Mouse (Mus musculus) liver, embryonic 14.5 days (tissue): Measurements from ENCODE around the gene Vasp. TPM values are rescaled to one million over a fixed set of nuclear protein-coding genes. Genes with fewer than 3 reads are reported as not detected.

Experiments used
- ATAC-seq: fragments of 200-750 bp; cut with Nextera tagmentation; 2 replicates; pipeline ENCODE4 v1.8.0; 2017; ENCODE audit warnings: moderate number of reproducible peaks, mild to moderate bottlenecking, moderate library complexity; ENCODE audit not compliant: insufficient read depth
- DNase-seq, 3 experiments: peaks; one replicate each; pipeline ENCODE4 v3.0.0-alpha.2; 2012 to 2013; ENCODE audit warnings: low read depth in 3 of 3, low spot score in 3 of 3
- H3K27ac ChIP-seq: fragments of 300-500 bp; sonication (generic); 2 replicates; pipeline ENCODE4 v1.5.1; 2014; ENCODE audit warnings: moderate library complexity, mild to moderate bottlenecking, control low read depth, inconsistent platforms
- H3K27me3 ChIP-seq: fragments of 300-500 bp; sonication (generic); 2 replicates; pipeline ENCODE4 v1.6.1; 2014; ENCODE audit warnings: mild to moderate bottlenecking, low read length, moderate library complexity; ENCODE audit not compliant: control insufficient read depth, insufficient read depth
- H3K36me3 ChIP-seq: fragments of 300-500 bp; sonication (generic); replicated peaks from 2 replicates; pipeline ENCODE4 v1.6.1; 2014; ENCODE audit warnings: low read depth; ENCODE audit not compliant: control insufficient read depth, insufficient read depth
- H3K4me1 ChIP-seq, 2 experiments: fragments of 200-500 bp in 1 of 2; fragments of 300-500 bp in 1 of 2; sonication (generic) in 1 of 2; replicated peaks; 2 replicates each; pipeline ENCODE4 v1.6.1; 2012 to 2014; ENCODE audit warnings: antibody characterized with exemption in 1 of 2, inconsistent platforms in 1 of 2, low read length in 1 of 2; ENCODE audit not compliant: control insufficient read depth in 2 of 2, insufficient read depth in 2 of 2
- H3K4me2 ChIP-seq: fragments of 300-500 bp; sonication (generic); 2 replicates; pipeline ENCODE4 v1.6.1; 2014; ENCODE audit warnings: low read depth, mild to moderate bottlenecking, control low read depth, moderate library complexity
- H3K4me3 ChIP-seq, 2 experiments: fragments of 200-500 bp in 1 of 2; fragments of 300-500 bp in 1 of 2; sonication (generic) in 1 of 2; 2 replicates each; pipeline ENCODE4 v1.5.1; 2012 to 2014; ENCODE audit warnings: low read depth in 2 of 2, low read length in 2 of 2, mild to moderate bottlenecking in 2 of 2, control low read depth in 1 of 2, inconsistent platforms in 1 of 2, moderate library complexity in 1 of 2; ENCODE audit not compliant: insufficient read depth in 1 of 2
- H3K9ac ChIP-seq: fragments of 300-500 bp; sonication (generic); replicated peaks from 2 replicates; pipeline ENCODE4 v1.6.1; 2014; ENCODE audit warnings: mild to moderate bottlenecking, control low read depth, moderate library complexity
- H3K9me3 ChIP-seq: fragments of 300-500 bp; sonication (generic); 2 replicates; pipeline ENCODE4 v1.6.1; 2016; ENCODE audit warnings: low read length, mixed read lengths; ENCODE audit not compliant: control insufficient read depth
- CTCF ChIP-seq: IDR thresholded peaks from 2 replicates; pipeline ENCODE4 v1.5.1; 2016; ENCODE audit warnings: antibody characterized with exemption, low read depth, control low read depth
- EP300 ChIP-seq: IDR thresholded peaks from 2 replicates; pipeline ENCODE4 v1.6.1; 2016; ENCODE audit warnings: antibody characterized with exemption, low read depth
- WGBS: fragments of 180-500 bp; shearing (Covaris S2); extraction: QIAGEN DNeasy Blood & Tissue Kit; methylation state at CpG from one replicate; pipeline ENCODE4 v1.1.7; 2014; ENCODE audit not compliant: insufficient replicate concordance; 5-methylcytosine and 5-hydroxymethylcytosine counted together
- polyA plus RNA-seq, 2 experiments: library from polyadenylated mRNA; depleted of rRNA in 1 of 2; stranded (reverse) in 1 of 2; unstranded in 1 of 2; fragments of >200 nt; fragmentation: Nextera tagmentation in 1 of 2; extraction: Ambion mirVana in 1 of 2; gene quantifications; 2 replicates each; pipeline versions ENCODE4 v1.2.1 to v1.2.3; 2012 to 2014

Vasp gene
- polyA plus RNA-seq, 2 experiments, result 25.5 to 39.9 TPM

DNA sequence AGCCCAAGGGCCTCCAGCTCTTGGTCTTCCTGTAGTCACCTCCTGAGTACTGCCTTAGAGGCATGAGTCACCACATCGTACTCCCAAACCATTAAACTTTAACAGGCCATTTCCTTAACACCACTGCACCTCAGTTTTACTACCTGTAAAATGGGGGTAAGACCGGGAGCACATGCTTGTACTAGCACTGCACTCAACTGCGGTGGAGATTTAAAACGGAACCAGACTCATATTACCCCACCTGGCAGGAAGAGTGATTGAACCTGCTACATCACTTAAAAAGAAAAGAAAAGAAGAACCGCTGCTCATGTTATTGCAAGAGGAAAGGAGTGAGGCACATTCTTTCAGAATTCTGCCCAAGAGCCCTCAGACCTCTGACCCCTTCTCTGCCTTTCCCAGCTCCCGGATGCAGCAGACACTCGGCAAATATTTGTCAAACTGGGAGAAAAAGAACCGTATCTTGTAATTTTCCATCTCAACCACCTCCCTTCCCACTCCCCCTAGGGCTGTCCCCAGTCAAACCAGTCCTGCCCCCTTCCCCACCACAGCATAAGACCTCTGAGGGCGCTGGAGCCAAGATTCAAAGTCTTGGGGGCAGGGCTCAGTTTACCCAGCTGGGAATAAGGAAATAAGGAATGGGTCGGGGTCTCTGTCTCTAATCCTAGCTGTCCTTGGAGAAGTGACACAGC lies 2.5 kb downstream of the Vasp start:
- ATAC-seq (no peak), DNase-seq (no peak)

GRCm38 (mm10) chr7:19267051-19267450 lies 4.6 kb downstream of the Vasp start:
- Histone ChIP-seq H3K4me3 (0 out of 4 replicates have a peak overlapping the region, but pooled peaks of 1 of the 2 experiments have one; percentile 4), H3K36me3 (peaks cover 20% of the 10 kb centered on the region), H3K4me2 (peak overlapping the region; percentile 72), H3K4me1 (peaks cover 52 to 54% of the 10 kb centered on the region in 2 experiments), H3K9me3 (no peaks in the 10 kb centered on the region), H3K9ac (peak overlapping the region; percentile 2), H3K27me3 (no peaks in the 10 kb centered on the region), H3K27ac (peak overlapping the region; percentile 62)
- DNase-seq (no peak), ATAC-seq (no peak)
- WGBS, result 44% methylated on average over 10 of the region's 10 CpGs
- TF ChIP-seq CTCF (no peak), EP300 (no peak)

More for the DNA sequence above, 2.5 kb downstream of the Vasp start:
- peak overlapping the region; percentile 97 for H3K9ac ChIP-seq
- no peaks in the 10 kb centered on the region for H3K9me3 ChIP-seq
- H3K4me2 ChIP-seq, result peak overlapping the region; percentile 100
- peak overlapping the region; percentile 94 for H3K27ac ChIP-seq
- H3K4me3 ChIP-seq, result peak overlapping the region; percentile 93 to 98
- H3K4me1 ChIP-seq, result peaks cover 56 to 58% of the 10 kb centered on the region in 2 experiments
- no peaks in the 10 kb centered on the region for H3K27me3 ChIP-seq
- WGBS, result 33% methylated on average over 10 of the region's 10 CpGs
- TF ChIP-seq CTCF (no peak), EP300 (no peak)
- peaks cover 4% of the 10 kb centered on the region for H3K36me3 ChIP-seq

- Histone ChIP-seq H3K9me3 (no peaks in the 10 kb centered on the region), H3K9ac (peak overlapping the region; percentile 52), H3K27me3 (no peaks in the 10 kb centered on the region), H3K4me2 (peak overlapping the region; percentile 72), H3K36me3 (peaks cover 27% of the 10 kb centered on the region), H3K4me1 (peaks cover 52 to 54% of the 10 kb centered on the region in 2 experiments), H3K27ac (peak overlapping the region; percentile 62), H3K4me3 (0 out of 4 replicates have a peak overlapping the region, but pooled peaks of 1 of the 2 experiments have one; percentile 3)
- WGBS, result 31% methylated on average over 10 of the region's 10 CpGs
- ATAC-seq (no peak), DNase-seq (no peak)
- TF ChIP-seq CTCF (no peak), EP300 (no peak)
Measured at GRCm38 (mm10) chr7:19265928-19266822, 5.4 kb downstream of the Vasp start.

- Histone ChIP-seq H3K27ac (peak overlapping the region; percentile 62), H3K4me3 (peak overlapping the region; percentile 10 to 22; a peak in 3 of 4 replicates), H3K9me3 (no peaks in the 10 kb centered on the region), H3K4me2 (peak overlapping the region; percentile 72), H3K27me3 (no peaks in the 10 kb centered on the region), H3K36me3 (peaks cover 33% of the 10 kb centered on the region), H3K9ac (peak overlapping the region; percentile 52), H3K4me1 (peaks cover 50 to 54% of the 10 kb centered on the region in 2 experiments)
- 7% methylated on average over 7 of the region's 7 CpGs for WGBS
- peak; percentile 82 for ATAC-seq
- 0 out of 2 replicates have a peak, but pooled peaks have one; percentile 13 for TF ChIP-seq CTCF
- no peak for TF ChIP-seq EP300
- peak in 1 of 3 experiments; percentile 55 for DNase-seq
Measured at GRCm38 (mm10) chr7:19265147-19265546, 6.5 kb downstream of the Vasp start.

DNA sequence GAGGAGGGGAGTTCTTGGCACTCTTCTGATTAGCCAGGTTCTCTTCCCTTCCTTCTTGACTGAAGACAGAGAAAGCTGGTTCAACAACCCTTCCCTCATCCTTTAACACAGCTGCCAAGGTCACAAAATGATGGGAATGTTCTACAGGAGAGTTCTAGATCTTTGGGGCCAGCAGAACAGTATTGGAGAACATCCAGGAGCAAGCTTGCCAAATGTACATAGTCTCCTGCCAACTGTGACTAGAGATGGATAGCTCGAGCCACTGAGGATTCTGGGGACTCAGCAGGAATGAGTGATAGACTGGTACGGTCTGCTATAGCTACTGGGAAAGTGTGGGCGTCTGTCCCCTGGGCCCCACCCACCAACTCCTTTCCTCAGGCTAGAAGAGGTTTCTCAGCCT lies 13.3 kb downstream of the Vasp start:
- H3K4me2 ChIP-seq, result peak overlapping the region; percentile 65
- H3K27me3 ChIP-seq, result no peaks in the 10 kb centered on the region
- H3K4me1 ChIP-seq, result peaks cover 13 to 16% of the 10 kb centered on the region in 2 experiments
- WGBS, result 66% methylated on average over 3 of the region's 3 CpGs
- H3K27ac ChIP-seq, result peak overlapping the region; percentile 2; the same call in 1 of the 2 replicates
- H3K36me3 ChIP-seq, result peaks cover 43% of the 10 kb centered on the region
- DNase-seq (no peak), ATAC-seq (no peak)
- H3K9me3 ChIP-seq, result no peaks in the 10 kb centered on the region
- no peak overlapping the region for H3K9ac ChIP-seq
- no peak overlapping the region for H3K4me3 ChIP-seq
- TF ChIP-seq CTCF (no peak), EP300 (no peak)
